Mouse (Mus musculus) forebrain, embryonic 15.5 days (tissue): ENCODE data around the gene Prkcb. TPM values are rescaled to one million over a fixed set of nuclear protein-coding genes. Genes with fewer than 3 reads are reported as not detected.

Experiments used
- ATAC-seq: fragments of 200-750 bp; cut with Nextera tagmentation; replicated peaks from 2 replicates; pipeline ENCODE4 v1.8.0; 2017; ENCODE audit warnings: mild to moderate bottlenecking, moderate TSS enrichment, moderate library complexity
- H3K27ac ChIP-seq: fragments of 300-500 bp; sonication (generic); replicated peaks from 2 replicates; pipeline ENCODE4 v1.5.1; 2015; ENCODE audit warnings: mild to moderate bottlenecking, inconsistent platforms
- H3K27me3 ChIP-seq: fragments of 300-500 bp; sonication (generic); 2 replicates; pipeline ENCODE4 v1.6.1; 2015; ENCODE audit warnings: inconsistent platforms
- H3K36me3 ChIP-seq: fragments of 300-500 bp; sonication (generic); 2 replicates; pipeline ENCODE4 v1.6.1; 2015; ENCODE audit warnings: mild to moderate bottlenecking, inconsistent platforms
- H3K4me1 ChIP-seq: fragments of 300-500 bp; sonication (generic); 2 replicates; pipeline ENCODE4 v1.6.1; 2015; ENCODE audit warnings: inconsistent platforms
- H3K4me2 ChIP-seq: fragments of 300-500 bp; sonication (generic); replicated peaks from 2 replicates; pipeline ENCODE4 v1.6.1; 2015; ENCODE audit warnings: mild to moderate bottlenecking, inconsistent platforms
- H3K4me3 ChIP-seq: fragments of 300-500 bp; sonication (generic); 2 replicates; pipeline ENCODE4 v1.5.1; 2015; ENCODE audit warnings: mild to moderate bottlenecking, inconsistent platforms
- H3K9ac ChIP-seq: fragments of 300-500 bp; sonication (generic); replicated peaks from 2 replicates; pipeline ENCODE4 v1.6.1; 2015; ENCODE audit warnings: mild to moderate bottlenecking, inconsistent platforms
- H3K9me3 ChIP-seq: fragments of 300-500 bp; sonication (generic); 2 replicates; pipeline ENCODE4 v1.6.1; 2016; ENCODE audit warnings: inconsistent platforms
- WGBS: fragments of 180-500 bp; shearing (Covaris S2); methylation state at CpG from one replicate; pipeline ENCODE4 v1.1.7; 2015; ENCODE audit warnings: mixed read lengths; 5-methylcytosine and 5-hydroxymethylcytosine counted together
- polyA plus RNA-seq: library from polyadenylated mRNA; unstranded; fragments of >200 nt; fragmentation: Nextera tagmentation; extraction: Ambion mirVana; gene quantifications from 2 replicates; pipeline ENCODE4 v1.2.1, GENCODE M21; 2015

Prkcb gene
- polyA plus RNA-seq, 1 experiment from 2014 or later = 48.6 TPM

- no peaks in the 10 kb centered on the region for H3K36me3 ChIP-seq
Measured at GRCm38 (mm10) chr7:122652523-122652922, 364.0 kb downstream of the Prkcb start.

GRCm38 (mm10) chr7:122656671-122657070, 368.1 kb downstream of the Prkcb start:
- no peak overlapping the region for H3K27ac ChIP-seq
- ATAC-seq = no peak
- H3K9me3 ChIP-seq = no peaks in the 10 kb centered on the region
- H3K27me3 ChIP-seq = no peaks in the 10 kb centered on the region
- H3K4me2 ChIP-seq = no peak overlapping the region
- no peak overlapping the region for H3K4me3 ChIP-seq
- H3K9ac ChIP-seq = no peak overlapping the region
- WGBS = 90% methylated on average over 3 of the region's 3 CpGs
- no peaks in the 10 kb centered on the region for H3K4me1 ChIP-seq
- no peaks in the 10 kb centered on the region for H3K36me3 ChIP-seq

More at GRCm38 (mm10) chr7:122652523-122652922, 364.0 kb downstream of the Prkcb start:
- Histone ChIP-seq H3K4me1 (no peaks in the 10 kb centered on the region), H3K9ac (no peak overlapping the region), H3K27ac (no peak overlapping the region), H3K27me3 (no peaks in the 10 kb centered on the region), H3K9me3 (no peaks in the 10 kb centered on the region), H3K4me3 (no peak overlapping the region), H3K4me2 (no peak overlapping the region)
- no peak for ATAC-seq
- WGBS = 82% methylated on average over 3 of the region's 3 CpGs

GRCm38 (mm10) chr7:122657423-122658126, 369.0 kb downstream of the Prkcb start:
- H3K4me2 ChIP-seq = no peak overlapping the region
- H3K4me3 ChIP-seq = no peak overlapping the region
- H3K27ac ChIP-seq = no peak overlapping the region
- H3K27me3 ChIP-seq = no peaks in the 10 kb centered on the region
- H3K9me3 ChIP-seq = no peaks in the 10 kb centered on the region
- WGBS = 96% methylated on average over 5 of the region's 5 CpGs
- H3K4me1 ChIP-seq = no peaks in the 10 kb centered on the region
- H3K36me3 ChIP-seq = no peaks in the 10 kb centered on the region
- H3K9ac ChIP-seq = no peak overlapping the region
- ATAC-seq = no peak

- ATAC-seq = no peak
- Histone ChIP-seq H3K4me3 (no peak overlapping the region), H3K27me3 (peaks cover 6% of the 10 kb centered on the region; the same call in 1 of the 2 replicates), H3K4me1 (peaks cover 1% of the 10 kb centered on the region; the same call in 1 of the 2 replicates), H3K4me2 (no peak overlapping the region), H3K9ac (no peak overlapping the region), H3K27ac (no peak overlapping the region), H3K9me3 (no peaks in the 10 kb centered on the region), H3K36me3 (no peaks in the 10 kb centered on the region)
- 84% methylated on average over 7 of the region's 7 CpGs for WGBS
Measured at GRCm38 (mm10) chr7:122665311-122666049, 376.9 kb downstream of the Prkcb start.

- Histone ChIP-seq H3K27me3 (peaks cover 10% of the 10 kb centered on the region; the same call in 1 of the 2 replicates), H3K27ac (no peak overlapping the region), H3K9me3 (no peaks in the 10 kb centered on the region), H3K9ac (no peak overlapping the region), H3K4me2 (no peak overlapping the region), H3K36me3 (no peaks in the 10 kb centered on the region), H3K4me3 (no peak overlapping the region), H3K4me1 (peaks cover 14% of the 10 kb centered on the region)
- no peak for ATAC-seq
- 20% methylated on average over 5 of the region's 5 CpGs for WGBS
Measured at GRCm38 (mm10) chr7:122667903-122668302, 379.4 kb downstream of the Prkcb start.

GRCm38 (mm10) chr7:122670442-122670872, 381.9 kb downstream of the Prkcb start, which contains the start of gene Cacng3:
TSS of gene Cacng3 (plus strand) at chr7:122670492.
- WGBS = 6% methylated on average over 13 of the region's 13 CpGs
- peak; percentile 51 for ATAC-seq
- H3K27ac ChIP-seq = peak within 1 kb of the TSS; percentile 16

GRCm38 (mm10) chr7:122670873-122671641, 382.5 kb downstream of the Prkcb start:
- WGBS = 6% methylated on average over 40 of the region's 45 CpGs
- Histone ChIP-seq H3K27me3 (peaks cover 10% of the 10 kb centered on the region; the same call in 1 of the 2 replicates), H3K4me3 (peak overlapping the region; percentile 44), H3K36me3 (no peaks in the 10 kb centered on the region), H3K9me3 (no peaks in the 10 kb centered on the region), H3K9ac (peak overlapping the region; percentile 50), H3K27ac (peak overlapping the region; percentile 16), H3K4me1 (peaks cover 14% of the 10 kb centered on the region), H3K4me2 (peak overlapping the region; percentile 74)
- ATAC-seq = peak; percentile 70

More at GRCm38 (mm10) chr7:122670442-122670872, 381.9 kb downstream of the Prkcb start, which contains the start of gene Cacng3:
- Histone ChIP-seq H3K4me1 (peaks cover 14% of the 10 kb centered on the region), H3K9ac (peak within 1 kb of the TSS; percentile 50), H3K4me3 (peak within 1 kb of the TSS; percentile 44), H3K4me2 (peak within 1 kb of the TSS; percentile 74), H3K9me3 (no peaks in the 10 kb centered on the region), H3K36me3 (no peaks in the 10 kb centered on the region), H3K27me3 (peaks cover 10% of the 10 kb centered on the region; the same call in 1 of the 2 replicates)

GRCm38 (mm10) chr7:122672981-122673380, 384.4 kb downstream of the Prkcb start:
- H3K27me3 ChIP-seq = peaks cover 10% of the 10 kb centered on the region; the same call in 1 of the 2 replicates
- peak overlapping the region; percentile 5; the same call in 1 of the 2 replicates for H3K4me3 ChIP-seq
- 47% methylated on average over 5 of the region's 5 CpGs for WGBS
- no peaks in the 10 kb centered on the region for H3K36me3 ChIP-seq
- no peaks in the 10 kb centered on the region for H3K9me3 ChIP-seq
- no peak overlapping the region for H3K27ac ChIP-seq
- no peak for ATAC-seq
- peak overlapping the region; percentile 74 for H3K4me2 ChIP-seq
- H3K4me1 ChIP-seq = peaks cover 14% of the 10 kb centered on the region
- no peak overlapping the region for H3K9ac ChIP-seq

- no peak overlapping the region for H3K27ac ChIP-seq
- peaks cover 4% of the 10 kb centered on the region; the same call in 1 of the 2 replicates for H3K27me3 ChIP-seq
- H3K4me1 ChIP-seq = peaks cover 14% of the 10 kb centered on the region
- WGBS = 61% methylated on average over 7 of the region's 7 CpGs
- H3K4me2 ChIP-seq = no peak overlapping the region
- H3K9ac ChIP-seq = no peak overlapping the region
- no peak for ATAC-seq
- no peaks in the 10 kb centered on the region for H3K36me3 ChIP-seq
- H3K4me3 ChIP-seq = no peak overlapping the region
- no peaks in the 10 kb centered on the region for H3K9me3 ChIP-seq
Measured at GRCm38 (mm10) chr7:122675207-122675606, 386.7 kb downstream of the Prkcb start.
